Mouse (Mus musculus): ENCODE data around the gene 1110008P14Rik. TPM values are rescaled to one million over a fixed set of nuclear protein-coding genes. Genes with fewer than 3 reads are reported as not detected.

Gene 1110008P14Rik
- total RNA-seq (2021): 100 to 1,000 TPM; 152 to 167 TPM
- 1,060 and 1,061 TPM in 2 replicates for polyA plus RNA-seq (2012; rRNA removed)
- long read RNA-seq, transcript 1110008P14Rik-201 (2 exons, 680 nt): major isoform, 95 of 106 reads
- long read RNA-seq, partial matches to known transcripts: 0 of 106 reads
- long read RNA-seq, other reads (novel, unspliced or antisense): 11 of 106 reads

- DNase-seq: peak; percentile 98
Observed at GRCm38 (mm10) chr2:32381775-32382223, at the start of gene 1110008P14Rik. Gene 1110008P14Rik (minus strand): TSS chr2:32381938.

GRCm38 (mm10) chr2:32430701-32431676, 49.3 kb upstream of the 1110008P14Rik start:
- DNase-seq: peak; percentile 77

GRCm38 (mm10) chr2:32429215-32429891, 47.6 kb upstream of the 1110008P14Rik start:
- DNase-seq: no peak

- DNase-seq: peak; percentile 83
Observed at GRCm38 (mm10) chr2:32428262-32428722, 46.6 kb upstream of the 1110008P14Rik start.

GRCm38 (mm10) chr2:32427720-32428119, 46.0 kb upstream of the 1110008P14Rik start:
- no peak for DNase-seq

- peak; percentile 55 for DNase-seq
Observed at GRCm38 (mm10) chr2:32426141-32426540, 44.4 kb upstream of the 1110008P14Rik start.

- DNase-seq: no peak
Observed at GRCm38 (mm10) chr2:32425568-32425967, 43.8 kb upstream of the 1110008P14Rik start.

- DNase-seq: no peak
Observed at GRCm38 (mm10) chr2:32424796-32425195, 43.1 kb upstream of the 1110008P14Rik start.

- DNase-seq: peak; percentile 86
Observed at GRCm38 (mm10) chr2:32423481-32424331, 42.0 kb upstream of the 1110008P14Rik start.

GRCm38 (mm10) chr2:32421851-32422251, 40.1 kb upstream of the 1110008P14Rik start:
- DNase-seq: peak; percentile 39

- DNase-seq: no peak
Observed at GRCm38 (mm10) chr2:32420647-32421046, 38.9 kb upstream of the 1110008P14Rik start.

GRCm38 (mm10) chr2:32420066-32420608, 38.4 kb upstream of the 1110008P14Rik start:
- DNase-seq: no peak

- DNase-seq: peak; percentile 93
Observed at GRCm38 (mm10) chr2:32419359-32419758, 37.6 kb upstream of the 1110008P14Rik start.

GRCm38 (mm10) chr2:32418430-32419151, 36.9 kb upstream of the 1110008P14Rik start:
- no peak for DNase-seq

- DNase-seq: no peak
Observed at GRCm38 (mm10) chr2:32417486-32417885, 35.7 kb upstream of the 1110008P14Rik start.

- DNase-seq: no peak
Observed at GRCm38 (mm10) chr2:32416556-32416955, 34.8 kb upstream of the 1110008P14Rik start.

GRCm38 (mm10) chr2:32415801-32416200, 34.1 kb upstream of the 1110008P14Rik start:
- no peak for DNase-seq

GRCm38 (mm10) chr2:32413936-32414335, 32.2 kb upstream of the 1110008P14Rik start:
- peak; percentile 57 for DNase-seq

GRCm38 (mm10) chr2:32412742-32413531, 31.2 kb upstream of the 1110008P14Rik start:
- DNase-seq: no peak
